Mouse (Mus musculus): ENCODE measurements around the gene Gli3. TPM values are rescaled to one million over a fixed set of nuclear protein-coding genes. Genes with fewer than 3 reads are reported as not detected.

Gene Gli3
- polyA plus RNA-seq, 1 experiment from 2014 or later = 35.2 TPM

DNA sequence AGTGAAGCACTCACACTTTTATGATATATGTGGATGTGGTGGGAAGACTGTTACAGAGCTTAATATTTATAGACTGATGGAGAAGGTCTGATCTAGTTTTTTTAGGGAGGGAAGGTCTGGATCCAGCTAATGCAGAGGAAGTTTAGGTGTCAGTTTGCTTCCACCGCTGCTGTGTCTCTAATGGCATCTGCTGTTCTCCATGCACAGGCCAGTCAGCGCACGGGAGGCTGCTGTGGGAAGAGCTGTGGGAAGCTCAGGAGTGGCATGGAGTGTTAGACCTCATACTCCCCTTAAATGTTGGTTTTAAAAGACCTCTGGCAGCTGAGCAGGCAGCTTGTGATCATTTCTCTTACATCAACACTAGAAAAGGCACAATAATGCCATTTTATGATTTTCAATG, 7.0 kb downstream of the Gli3 start:
- H3K9ac ChIP-seq (replicated peaks; ENCODE audit: low read depth, low read length) = no peak overlapping the region
- H3K4me3 ChIP-seq (ENCODE audit: low read depth, low read length) = no peak overlapping the region
- ATAC-seq (ENCODE audit: insufficient number of reproducible peaks, insufficient read depth, low FRiP score, low read depth) = no peak
- H3K27ac ChIP-seq (ENCODE audit: low read length) = no peak overlapping the region
- peaks cover 26% of the 10 kb centered on the region for H3K4me1 ChIP-seq (ENCODE audit: control insufficient read depth, insufficient read depth, low read length)
- no peaks in the 10 kb centered on the region for H3K36me3 ChIP-seq (ENCODE audit: control insufficient read depth, insufficient read depth, low read length)
- 60% methylated on average over 3 of the region's 3 CpGs for WGBS
- no peak overlapping the region for H3K4me2 ChIP-seq (replicated peaks; ENCODE audit: low read depth, low read length)
- H3K9me3 ChIP-seq (ENCODE audit: control insufficient read depth, low read depth, low read length) = no peaks in the 10 kb centered on the region
- H3K27me3 ChIP-seq (ENCODE audit: control insufficient read depth, insufficient read depth, low read length) = no peaks in the 10 kb centered on the region

DNA sequence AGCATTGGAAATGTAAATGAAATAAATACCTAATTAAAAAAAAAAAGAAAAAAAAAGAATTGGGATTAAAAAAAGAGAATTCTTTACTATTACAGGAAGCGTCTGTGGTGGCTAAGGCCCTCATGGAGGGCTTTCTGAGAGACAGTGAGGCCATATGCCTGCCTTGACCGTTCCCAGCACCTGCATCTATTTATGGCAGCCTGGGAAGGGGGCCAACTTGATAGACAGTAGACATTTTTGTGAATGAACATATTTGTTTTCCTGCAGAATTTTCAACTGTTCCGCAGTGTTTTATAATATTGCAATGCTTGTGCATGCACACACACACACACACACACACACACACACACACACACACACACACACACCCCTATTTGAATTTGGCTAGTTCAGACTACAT, 9.7 kb downstream of the Gli3 start:
- Histone ChIP-seq H3K4me3 (ENCODE audit: low read depth, low read length) (no peak overlapping the region), H3K9ac (replicated peaks; ENCODE audit: low read depth, low read length) (no peak overlapping the region), H3K4me1 (ENCODE audit: control insufficient read depth, insufficient read depth, low read length) (peaks cover 12% of the 10 kb centered on the region; the same call in 1 of the 2 replicates), H3K27me3 (ENCODE audit: control insufficient read depth, insufficient read depth, low read length) (no peaks in the 10 kb centered on the region), H3K9me3 (ENCODE audit: control insufficient read depth, low read depth, low read length) (no peaks in the 10 kb centered on the region), H3K36me3 (ENCODE audit: control insufficient read depth, insufficient read depth, low read length) (no peaks in the 10 kb centered on the region), H3K27ac (ENCODE audit: low read length) (no peak overlapping the region), H3K4me2 (replicated peaks; ENCODE audit: low read depth, low read length) (no peak overlapping the region)
- 68% methylated on average over 3 of the region's 3 CpGs for WGBS
- no peak for ATAC-seq (ENCODE audit: insufficient number of reproducible peaks, insufficient read depth, low FRiP score, low read depth)

DNA sequence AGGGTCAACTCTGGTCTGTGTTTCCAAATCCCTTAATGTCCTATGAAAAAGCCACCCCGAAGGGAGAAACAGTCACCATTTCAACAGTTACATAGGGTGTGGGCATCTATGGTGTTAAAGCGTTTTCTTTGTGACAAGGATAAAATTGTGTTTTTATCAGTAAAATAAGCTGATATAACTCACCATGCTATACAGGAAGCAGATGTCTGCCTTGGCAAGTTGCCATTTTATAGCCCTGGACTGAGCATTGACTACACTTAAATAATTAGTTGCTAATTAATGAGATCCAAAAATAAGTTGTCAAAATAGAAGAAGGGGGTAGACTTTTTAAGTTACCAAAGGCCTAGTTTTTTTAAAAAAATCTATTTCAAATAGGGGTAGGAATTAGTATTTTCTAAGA, 11.4 kb downstream of the Gli3 start:
- no peak for ATAC-seq (ENCODE audit: insufficient number of reproducible peaks, insufficient read depth, low FRiP score, low read depth)
- H3K36me3 ChIP-seq (ENCODE audit: control insufficient read depth, insufficient read depth, low read length) = peaks cover 3% of the 10 kb centered on the region

DNA sequence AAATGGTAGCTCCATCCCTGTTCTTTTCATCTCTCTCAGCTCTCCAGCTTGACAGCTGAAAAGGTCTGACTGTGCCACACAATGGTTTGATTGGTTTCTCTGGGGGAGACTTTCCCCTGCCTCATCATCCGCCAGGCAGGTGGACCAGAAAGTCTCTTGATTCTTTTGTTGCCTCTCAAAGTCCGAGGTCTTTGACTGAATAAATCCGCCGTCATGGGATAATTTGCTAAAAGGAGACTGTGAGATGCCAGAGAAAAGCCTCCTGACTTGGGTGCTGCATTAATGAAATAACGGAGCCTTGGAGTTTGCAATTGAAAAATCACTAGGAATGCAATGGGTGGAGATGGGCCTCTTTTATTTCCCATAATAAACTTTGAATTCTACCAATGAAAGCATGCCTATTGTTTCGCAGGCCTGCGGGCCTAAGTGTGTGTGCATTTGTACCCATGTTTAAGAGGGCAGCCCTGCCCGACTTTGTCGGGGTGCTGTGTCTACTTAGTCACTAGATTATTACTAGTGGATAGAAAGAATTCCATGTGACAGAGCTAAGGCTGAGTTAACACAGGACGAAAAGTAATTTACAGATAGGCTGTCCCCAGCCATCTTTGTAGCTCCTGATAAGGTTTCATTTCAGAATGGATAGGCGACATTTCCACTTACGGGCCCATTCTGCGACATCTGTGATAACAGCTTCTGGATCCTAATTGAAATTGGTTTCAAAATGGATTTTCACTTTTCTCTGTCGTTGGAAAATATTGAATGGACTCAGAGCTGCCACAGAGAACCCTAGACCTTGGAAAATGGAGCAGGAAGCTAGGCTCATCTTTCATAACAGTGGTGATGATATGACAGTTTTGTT, 23.2 kb downstream of the Gli3 start:
- no peak overlapping the region for H3K4me3 ChIP-seq (ENCODE audit: low read depth, low read length)
- H3K27me3 ChIP-seq (ENCODE audit: control insufficient read depth, insufficient read depth, low read length) = no peaks in the 10 kb centered on the region
- H3K9ac ChIP-seq (replicated peaks; ENCODE audit: low read depth, low read length) = no peak overlapping the region
- H3K4me2 ChIP-seq (replicated peaks; ENCODE audit: low read depth, low read length) = no peak overlapping the region
- H3K27ac ChIP-seq (ENCODE audit: low read length) = no peak overlapping the region
- H3K4me1 ChIP-seq (ENCODE audit: control insufficient read depth, insufficient read depth, low read length) = no peaks in the 10 kb centered on the region
- ATAC-seq (ENCODE audit: insufficient number of reproducible peaks, insufficient read depth, low FRiP score, low read depth) = no peak
- no peaks in the 10 kb centered on the region for H3K36me3 ChIP-seq (ENCODE audit: control insufficient read depth, insufficient read depth, low read length)
- WGBS = 76% methylated on average over 14 of the region's 14 CpGs
- H3K9me3 ChIP-seq (ENCODE audit: control insufficient read depth, low read depth, low read length) = no peaks in the 10 kb centered on the region

More for the DNA sequence above, 11.4 kb downstream of the Gli3 start:
- Histone ChIP-seq H3K4me3 (ENCODE audit: low read depth, low read length) (no peak overlapping the region), H3K4me2 (replicated peaks; ENCODE audit: low read depth, low read length) (no peak overlapping the region), H3K4me1 (ENCODE audit: control insufficient read depth, insufficient read depth, low read length) (peaks cover 6% of the 10 kb centered on the region; the same call in 1 of the 2 replicates), H3K9me3 (ENCODE audit: control insufficient read depth, low read depth, low read length) (no peaks in the 10 kb centered on the region), H3K27ac (ENCODE audit: low read length) (no peak overlapping the region), H3K9ac (replicated peaks; ENCODE audit: low read depth, low read length) (no peak overlapping the region), H3K27me3 (ENCODE audit: control insufficient read depth, insufficient read depth, low read length) (no peaks in the 10 kb centered on the region)
- 45% methylated on average over 2 of the region's 2 CpGs for WGBS

DNA sequence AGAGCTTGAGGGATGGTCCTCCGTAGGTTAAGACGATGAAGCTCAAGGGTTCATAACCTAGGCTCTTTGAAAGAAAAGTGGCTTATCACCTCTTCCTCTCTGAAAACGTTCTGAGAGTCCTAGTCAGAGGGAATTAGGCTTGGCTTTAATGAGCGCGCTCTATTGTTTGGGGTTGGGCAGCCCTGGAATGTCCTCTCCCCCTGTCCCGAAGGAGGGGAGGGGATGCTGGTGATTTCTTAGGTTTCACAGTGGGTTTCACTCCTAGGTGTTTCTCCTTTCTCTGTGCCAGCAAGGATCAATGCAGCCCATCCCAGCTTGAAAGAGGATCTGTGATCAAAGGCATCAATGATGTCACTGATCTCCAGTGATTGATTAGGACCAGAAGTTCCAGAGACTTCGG, 24.3 kb downstream of the Gli3 start:
- WGBS = 25% methylated on average over 7 of the region's 7 CpGs

DNA sequence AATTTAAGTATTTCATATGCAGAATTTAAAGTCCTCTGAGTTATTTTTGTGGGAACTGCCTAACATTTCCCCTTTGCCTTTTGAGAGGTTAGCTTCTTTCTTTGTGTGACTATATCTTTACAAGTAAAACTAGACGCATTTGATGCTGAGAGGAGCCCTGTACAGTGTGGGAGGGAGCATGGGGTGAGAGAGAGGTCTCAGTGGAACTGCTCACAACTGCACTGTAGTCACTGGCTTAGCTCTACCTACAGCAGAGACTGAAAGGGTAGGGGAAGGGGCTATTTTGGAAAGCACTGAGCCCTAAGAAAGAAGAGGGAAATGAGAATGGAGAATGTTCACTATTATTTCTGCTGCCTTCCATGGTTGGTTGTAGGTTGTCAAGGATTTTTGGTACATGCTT, 25.0 kb downstream of the Gli3 start:
- no peaks in the 10 kb centered on the region for H3K9me3 ChIP-seq (ENCODE audit: control insufficient read depth, low read depth, low read length)
- H3K4me3 ChIP-seq (ENCODE audit: low read depth, low read length) = no peak overlapping the region
- no peaks in the 10 kb centered on the region for H3K36me3 ChIP-seq (ENCODE audit: control insufficient read depth, insufficient read depth, low read length)
- no peak for ATAC-seq (ENCODE audit: insufficient number of reproducible peaks, insufficient read depth, low FRiP score, low read depth)
- no peaks in the 10 kb centered on the region for H3K4me1 ChIP-seq (ENCODE audit: control insufficient read depth, insufficient read depth, low read length)
- 68% methylated on average over 1 of the region's 1 CpGs for WGBS
- H3K27ac ChIP-seq (ENCODE audit: low read length) = no peak overlapping the region
- H3K4me2 ChIP-seq (replicated peaks; ENCODE audit: low read depth, low read length) = no peak overlapping the region
- no peaks in the 10 kb centered on the region for H3K27me3 ChIP-seq (ENCODE audit: control insufficient read depth, insufficient read depth, low read length)
- no peak overlapping the region for H3K9ac ChIP-seq (replicated peaks; ENCODE audit: low read depth, low read length)

More for the DNA sequence above, 24.3 kb downstream of the Gli3 start:
- H3K4me1 ChIP-seq (ENCODE audit: control insufficient read depth, insufficient read depth, low read length) = no peaks in the 10 kb centered on the region
- no peaks in the 10 kb centered on the region for H3K27me3 ChIP-seq (ENCODE audit: control insufficient read depth, insufficient read depth, low read length)
- no peak overlapping the region for H3K4me2 ChIP-seq (replicated peaks; ENCODE audit: low read depth, low read length)
- no peak for ATAC-seq (ENCODE audit: insufficient number of reproducible peaks, insufficient read depth, low FRiP score, low read depth)
- no peak overlapping the region for H3K4me3 ChIP-seq (ENCODE audit: low read depth, low read length)
- no peak overlapping the region for H3K9ac ChIP-seq (replicated peaks; ENCODE audit: low read depth, low read length)
- no peaks in the 10 kb centered on the region for H3K9me3 ChIP-seq (ENCODE audit: control insufficient read depth, low read depth, low read length)
- no peak overlapping the region for H3K27ac ChIP-seq (ENCODE audit: low read length)
- no peaks in the 10 kb centered on the region for H3K36me3 ChIP-seq (ENCODE audit: control insufficient read depth, insufficient read depth, low read length)

DNA sequence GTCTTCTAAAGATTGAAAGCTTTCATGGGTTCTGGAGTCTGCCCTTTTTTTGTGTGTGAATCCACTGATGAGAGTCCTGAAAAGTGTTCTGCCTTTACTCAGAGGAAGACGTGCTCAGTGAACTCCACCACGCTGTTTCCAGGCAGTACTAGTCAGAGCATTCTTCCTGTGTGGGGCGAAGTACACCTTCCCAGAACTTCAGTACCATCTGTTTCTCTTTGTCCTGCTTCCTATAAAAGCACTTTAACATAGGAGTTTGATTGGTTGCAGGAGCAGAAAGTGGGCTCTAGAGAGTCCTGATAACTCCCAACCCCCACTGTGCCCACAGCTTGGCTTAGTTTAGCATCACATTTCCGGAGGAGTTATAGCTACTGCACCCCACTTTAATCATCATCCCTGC, 32.8 kb downstream of the Gli3 start:
- 85% methylated on average over 4 of the region's 4 CpGs for WGBS
- no peak for ATAC-seq (ENCODE audit: insufficient number of reproducible peaks, insufficient read depth, low FRiP score, low read depth)

DNA sequence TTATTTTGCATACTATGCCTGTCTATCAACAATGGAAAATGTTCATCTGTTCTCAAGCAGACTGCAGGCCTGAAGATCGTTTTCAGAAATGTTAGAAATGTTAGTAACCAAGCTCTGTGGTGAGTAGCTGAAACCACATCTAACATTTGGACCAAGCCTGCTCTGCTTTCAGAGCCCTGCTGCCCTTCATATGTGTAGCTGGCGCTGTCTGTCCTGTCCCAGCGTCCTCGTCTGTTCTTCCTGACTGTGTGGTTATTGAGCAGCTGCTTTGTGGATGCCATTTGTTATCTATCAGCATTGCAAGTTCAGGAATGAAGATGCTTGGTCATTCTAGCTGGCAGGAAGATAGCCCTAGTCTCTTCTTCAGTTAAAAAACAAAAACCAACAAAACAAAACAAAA, 35.3 kb downstream of the Gli3 start:
- H3K9ac ChIP-seq (replicated peaks; ENCODE audit: low read depth, low read length) = no peak overlapping the region
- ATAC-seq (ENCODE audit: insufficient number of reproducible peaks, insufficient read depth, low FRiP score, low read depth) = no peak
- no peak overlapping the region for H3K4me3 ChIP-seq (ENCODE audit: low read depth, low read length)
- no peaks in the 10 kb centered on the region for H3K9me3 ChIP-seq (ENCODE audit: control insufficient read depth, low read depth, low read length)
- H3K4me2 ChIP-seq (replicated peaks; ENCODE audit: low read depth, low read length) = no peak overlapping the region
- 67% methylated on average over 4 of the region's 4 CpGs for WGBS
- H3K27me3 ChIP-seq (ENCODE audit: control insufficient read depth, insufficient read depth, low read length) = no peaks in the 10 kb centered on the region
- H3K27ac ChIP-seq (ENCODE audit: low read length) = no peak overlapping the region
- no peaks in the 10 kb centered on the region for H3K36me3 ChIP-seq (ENCODE audit: control insufficient read depth, insufficient read depth, low read length)
- H3K4me1 ChIP-seq (ENCODE audit: control insufficient read depth, insufficient read depth, low read length) = no peaks in the 10 kb centered on the region

More for the DNA sequence above, 32.8 kb downstream of the Gli3 start:
- H3K36me3 ChIP-seq (ENCODE audit: control insufficient read depth, insufficient read depth, low read length) = no peaks in the 10 kb centered on the region
- no peak overlapping the region for H3K27ac ChIP-seq (ENCODE audit: low read length)
- H3K27me3 ChIP-seq (ENCODE audit: control insufficient read depth, insufficient read depth, low read length) = no peaks in the 10 kb centered on the region
- H3K4me3 ChIP-seq (ENCODE audit: low read depth, low read length) = no peak overlapping the region
- H3K4me1 ChIP-seq (ENCODE audit: control insufficient read depth, insufficient read depth, low read length) = no peaks in the 10 kb centered on the region
- H3K9ac ChIP-seq (replicated peaks; ENCODE audit: low read depth, low read length) = no peak overlapping the region
- H3K9me3 ChIP-seq (ENCODE audit: control insufficient read depth, low read depth, low read length) = no peaks in the 10 kb centered on the region
- H3K4me2 ChIP-seq (replicated peaks; ENCODE audit: low read depth, low read length) = no peak overlapping the region

DNA sequence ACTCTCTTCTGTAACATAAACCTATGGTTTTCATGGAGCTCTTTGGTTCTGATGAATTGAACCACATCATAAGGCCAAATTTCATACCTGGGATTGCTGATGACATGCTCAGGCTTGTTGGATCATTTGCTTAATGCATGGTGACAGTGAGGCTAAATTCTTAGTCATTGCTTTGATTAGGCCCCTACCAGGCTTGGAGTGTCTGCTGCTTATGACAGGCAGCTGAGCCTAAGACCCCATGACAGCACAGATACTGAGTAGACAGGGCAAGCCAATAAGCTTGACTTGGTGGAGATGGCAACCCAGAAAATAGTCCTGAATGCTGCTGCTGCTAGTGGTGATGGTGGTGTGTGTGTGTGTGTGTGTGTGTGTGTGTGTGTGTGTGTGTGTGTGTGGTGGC, 47.9 kb downstream of the Gli3 start:
- H3K4me3 ChIP-seq (ENCODE audit: low read depth, low read length) = no peak overlapping the region
- H3K9me3 ChIP-seq (ENCODE audit: control insufficient read depth, low read depth, low read length) = no peaks in the 10 kb centered on the region
- H3K27ac ChIP-seq (ENCODE audit: low read length) = no peak overlapping the region
- no peaks in the 10 kb centered on the region for H3K4me1 ChIP-seq (ENCODE audit: control insufficient read depth, insufficient read depth, low read length)
- no peaks in the 10 kb centered on the region for H3K27me3 ChIP-seq (ENCODE audit: control insufficient read depth, insufficient read depth, low read length)
- H3K9ac ChIP-seq (replicated peaks; ENCODE audit: low read depth, low read length) = no peak overlapping the region
- no peak for ATAC-seq (ENCODE audit: insufficient number of reproducible peaks, insufficient read depth, low FRiP score, low read depth)
- H3K4me2 ChIP-seq (replicated peaks; ENCODE audit: low read depth, low read length) = no peak overlapping the region
- no peaks in the 10 kb centered on the region for H3K36me3 ChIP-seq (ENCODE audit: control insufficient read depth, insufficient read depth, low read length)
